Mouse (Mus musculus) testis, adult 2 months (tissue): ENCODE data around the gene Tex29. TPM values are rescaled to one million over a fixed set of nuclear protein-coding genes. Genes with fewer than 3 reads are reported as not detected.
A peak's percentile ranks its signal among the peaks of the same experiment; 100 is the strongest.

Experiments
- H3K27ac ChIP-seq: fragments of 200-500 bp; 2 replicates; pipeline ENCODE4 v1.5.1; 2012; ENCODE audit warnings: low read depth, low read length; ENCODE audit not compliant: control insufficient read depth, insufficient read depth
- H3K27me3 ChIP-seq: fragments of 200-500 bp; 2 replicates; pipeline ENCODE4 v1.6.1; 2012; ENCODE audit warnings: mild to moderate bottlenecking, low read length, moderate library complexity; ENCODE audit not compliant: control insufficient read depth, insufficient read depth
- H3K36me3 ChIP-seq: fragments of 200-500 bp; 2 replicates; pipeline ENCODE4 v1.6.1; 2012; ENCODE audit warnings: mild to moderate bottlenecking, low read length; ENCODE audit not compliant: control insufficient read depth, insufficient read depth
- H3K4me1 ChIP-seq: fragments of 200-500 bp; 2 replicates; pipeline ENCODE4 v1.6.1; 2012; ENCODE audit warnings: low read length; ENCODE audit not compliant: control insufficient read depth, insufficient read depth
- H3K4me3 ChIP-seq: fragments of 200-500 bp; 2 replicates; pipeline ENCODE4 v1.5.1; 2012; ENCODE audit warnings: low read depth, mild to moderate bottlenecking, low read length, moderate library complexity, mixed read lengths; ENCODE audit not compliant: control insufficient read depth
- CTCF ChIP-seq: fragments of 200-500 bp; IDR thresholded peaks from 2 replicates; pipeline ENCODE4 v1.5.1; 2012; ENCODE audit warnings: low read depth, mild to moderate bottlenecking, inconsistent platforms, low read length, moderate library complexity; ENCODE audit not compliant: control insufficient read depth, insufficient read depth, insufficient replicate concordance
- POLR2A ChIP-seq: fragments of 200-500 bp; IDR thresholded peaks from 2 replicates; pipeline ENCODE4 v1.6.1; 2012; ENCODE audit warnings: low read depth, mild to moderate bottlenecking, inconsistent platforms, low read length, moderate library complexity; ENCODE audit not compliant: control insufficient read depth
- polyA plus RNA-seq: library from polyadenylated mRNA; depleted of rRNA; stranded (reverse); fragments of >200 nt; gene quantifications from 2 replicates; pipeline ENCODE4 v1.2.3, GENCODE M21; 2012; rRNA removed

Tex29 gene
- polyA plus RNA-seq, result 190 and 193 TPM in 2 replicates

- TF ChIP-seq POLR2A, result no peak
- Histone ChIP-seq H3K27ac (peak within 1 kb of the TSS; percentile 76), H3K4me1 (no peaks in the 10 kb centered on the region; the same call in 1 of the 2 replicates), H3K36me3 (no peaks in the 10 kb centered on the region), H3K27me3 (no peaks in the 10 kb centered on the region), H3K4me3 (peak within 1 kb of the TSS; percentile 86)
Observed at GRCm38 (mm10) chr8:11840174-11840573, at the start of gene Tex29. Gene Tex29, plus strand, starts transcription at chr8:11840474.

GRCm38 (mm10) chr8:11794956-11795355 lies 45.3 kb upstream of the Tex29 start:
- peaks cover 1% of the 10 kb centered on the region; the same call in 1 of the 2 replicates for H3K36me3 ChIP-seq
- TF ChIP-seq POLR2A (no peak), CTCF (no peak)
- no peaks in the 10 kb centered on the region for H3K4me1 ChIP-seq
- no peak overlapping the region for H3K27ac ChIP-seq
- no peaks in the 10 kb centered on the region for H3K27me3 ChIP-seq
- H3K4me3 ChIP-seq, result no peak overlapping the region

- no peak; the same call in 1 of the 2 replicates for TF ChIP-seq POLR2A
- no peak for TF ChIP-seq CTCF
Observed at GRCm38 (mm10) chr8:11797128-11797527, 43.1 kb upstream of the Tex29 start.

GRCm38 (mm10) chr8:11797729-11798479 lies 42.4 kb upstream of the Tex29 start:
- no peak for TF ChIP-seq POLR2A
- no peak for TF ChIP-seq CTCF
- Histone ChIP-seq H3K4me3 (no peak overlapping the region), H3K27me3 (no peaks in the 10 kb centered on the region), H3K4me1 (no peaks in the 10 kb centered on the region), H3K36me3 (no peaks in the 10 kb centered on the region; the same call in 1 of the 2 replicates), H3K27ac (no peak overlapping the region)

More at GRCm38 (mm10) chr8:11797128-11797527, 43.1 kb upstream of the Tex29 start:
- Histone ChIP-seq H3K4me1 (no peaks in the 10 kb centered on the region), H3K27ac (no peak overlapping the region), H3K36me3 (no peaks in the 10 kb centered on the region; the same call in 1 of the 2 replicates), H3K27me3 (no peaks in the 10 kb centered on the region), H3K4me3 (no peak overlapping the region)

- Histone ChIP-seq H3K4me1 (no peaks in the 10 kb centered on the region), H3K36me3 (no peaks in the 10 kb centered on the region; the same call in 1 of the 2 replicates), H3K27ac (no peak overlapping the region), H3K27me3 (no peaks in the 10 kb centered on the region), H3K4me3 (peak overlapping the region; percentile 33)
- TF ChIP-seq POLR2A, result no peak
- TF ChIP-seq CTCF, result no peak
Observed at GRCm38 (mm10) chr8:11798480-11798867, 41.8 kb upstream of the Tex29 start.

- Histone ChIP-seq H3K36me3 (no peaks in the 10 kb centered on the region; the same call in 1 of the 2 replicates), H3K4me1 (no peaks in the 10 kb centered on the region), H3K27me3 (no peaks in the 10 kb centered on the region), H3K27ac (no peak overlapping the region), H3K4me3 (no peak overlapping the region)
- no peak for TF ChIP-seq CTCF
- no peak for TF ChIP-seq POLR2A
Observed at GRCm38 (mm10) chr8:11799098-11799497, 41.2 kb upstream of the Tex29 start.

- H3K27ac ChIP-seq, result no peak overlapping the region
- H3K4me3 ChIP-seq, result no peak overlapping the region
- H3K36me3 ChIP-seq, result no peaks in the 10 kb centered on the region; the same call in 1 of the 2 replicates
- no peaks in the 10 kb centered on the region for H3K4me1 ChIP-seq
- TF ChIP-seq CTCF, result no peak
- TF ChIP-seq POLR2A, result no peak
- H3K27me3 ChIP-seq, result no peaks in the 10 kb centered on the region
Observed at GRCm38 (mm10) chr8:11800481-11800880, 39.8 kb upstream of the Tex29 start.

GRCm38 (mm10) chr8:11801571-11801970 lies 38.7 kb upstream of the Tex29 start:
- H3K27me3 ChIP-seq, result no peaks in the 10 kb centered on the region
- TF ChIP-seq CTCF (no peak), POLR2A (no peak)
- H3K36me3 ChIP-seq, result no peaks in the 10 kb centered on the region; the same call in 1 of the 2 replicates
- no peaks in the 10 kb centered on the region for H3K4me1 ChIP-seq
- no peak overlapping the region for H3K27ac ChIP-seq
- H3K4me3 ChIP-seq, result no peak overlapping the region
